Comparison of ENCODE assay signal across 12 mouse cellular contexts in genomic region chr19:21781787-21782432, GRCm38 (mm10). TPM values are rescaled to one million over a fixed set of nuclear protein-coding genes. Genes with fewer than 3 reads are reported as not detected.
DNase-seq lines count a peak whose midpoint lies in the region; ATAC-seq and TF ChIP-seq lines count a peak whose summit lies in the region.
"Had no signal": no experiment of that assay in that cellular context is flagged by ENCODE, and none has a peak within 500 bp of the region (broad histone marks: within the 10 kb centered on the region; RNA-seq: fewer than 3 reads in every experiment).

No protein-coding gene starts in this region.

- DNase-seq in heart, adult 9 months (ENCODE audit: low spot score in 2 of 2): no peak
- peak; percentile 80 for DNase-seq in brain, embryonic 14.5 days (ENCODE audit: low read depth)
- no peak for DNase-seq in forebrain, postnatal 0 days
- DNase-seq in cerebellum, postnatal 4 days (ENCODE audit: low spot score in 2 of 2): no peak
- no peak for DNase-seq in c-Kit-positive CD71-positive TER-119-positive erythroid progenitor cells, embryonic 14.5 days (ENCODE audit: low spot score)
- DNase-seq: liver, embryonic 13.5 days had no signal

- no peaks in the 10 kb centered on the region for H3K9me3 ChIP-seq in heart, embryonic 13.5 days
- no peaks in the 10 kb centered on the region for H3K9me3 ChIP-seq in forebrain, postnatal 0 days (ENCODE audit: low read length)
- H3K9me3 ChIP-seq in liver, embryonic 12.5 days (replicated peaks): no peaks in the 10 kb centered on the region
- H3K9me3 ChIP-seq: liver, embryonic 13.5 days had no signal

- peak overlapping the region; percentile 96 for H3K27ac ChIP-seq in heart, embryonic 13.5 days (replicated peaks)
- peak overlapping the region; percentile 30 for H3K27ac ChIP-seq in forebrain, postnatal 0 days (ENCODE audit: low read depth, low read length)
- no peak overlapping the region for H3K27ac ChIP-seq in liver, embryonic 12.5 days
- H3K27ac ChIP-seq: liver, embryonic 13.5 days; stomach, postnatal 0 days had no signal

- H3K36me3 ChIP-seq in heart, embryonic 13.5 days: 0 out of 2 replicates have a peak, but pooled peaks cover 4% of the 10 kb centered on the region
- no peaks in the 10 kb centered on the region for H3K36me3 ChIP-seq in forebrain, postnatal 0 days (ENCODE audit: insufficient read depth)
- H3K36me3 ChIP-seq in liver, embryonic 12.5 days: no peaks in the 10 kb centered on the region
- H3K36me3 ChIP-seq: liver, embryonic 13.5 days had no signal

- no peak for ATAC-seq in heart, embryonic 13.5 days (ENCODE audit: extremely low read depth, insufficient number of reproducible peaks, low FRiP score, low TSS enrichment)
- ATAC-seq in forebrain, postnatal 0 days: no peak
- ATAC-seq in liver, embryonic 12.5 days: no peak
- ATAC-seq in erythroblast, adult 5-6 weeks (replicated peaks; ENCODE audit: low FRiP score, poor library complexity, severe bottlenecking): no peak
- ATAC-seq: intestine, postnatal 0 days had no signal

- peak overlapping the region; percentile 80 for H3K4me2 ChIP-seq in heart, embryonic 13.5 days
- peak overlapping the region; percentile 64 for H3K4me2 ChIP-seq in forebrain, postnatal 0 days (ENCODE audit: low read depth)
- 0 out of 2 replicates have a peak overlapping the region, but pooled peaks have one; percentile 3 for H3K4me2 ChIP-seq in liver, embryonic 12.5 days
- H3K4me2 ChIP-seq: liver, embryonic 13.5 days had no signal

- peak overlapping the region; percentile 91 for H3K9ac ChIP-seq in heart, embryonic 13.5 days
- peak overlapping the region; percentile 15; the same call in 1 of the 2 replicates for H3K9ac ChIP-seq in forebrain, postnatal 0 days
- no peak overlapping the region for H3K9ac ChIP-seq in liver, embryonic 12.5 days
- H3K9ac ChIP-seq: liver, embryonic 13.5 days had no signal

- TF ChIP-seq CTCF in brain, embryonic 14.5 days (IDR thresholded peaks at IDR 0.05; ENCODE audit: borderline replicate concordance, extremely low read depth, insufficient read depth, insufficient read length): no peak
- TF ChIP-seq CTCF in forebrain, postnatal 0 days (IDR thresholded peaks at IDR 0.05; ENCODE audit: low read depth): no peak

- H3K4me1 ChIP-seq in heart, embryonic 13.5 days: peaks cover 77% of the 10 kb centered on the region
- peaks cover 47% of the 10 kb centered on the region for H3K4me1 ChIP-seq in forebrain, postnatal 0 days (ENCODE audit: insufficient read depth)
- H3K4me1 ChIP-seq in liver, embryonic 12.5 days: peaks cover 40% of the 10 kb centered on the region

- 62% methylated on average over 12 of the region's 12 CpGs for WGBS in heart, embryonic 13.5 days
- WGBS in forebrain, postnatal 0 days: 14% methylated on average over 12 of the region's 12 CpGs
- 75% methylated on average over 12 of the region's 12 CpGs for WGBS in liver, embryonic 12.5 days (ENCODE audit: insufficient replicate concordance)

- H3K27me3 ChIP-seq in heart, embryonic 13.5 days (replicated peaks): no peaks in the 10 kb centered on the region
- H3K27me3 ChIP-seq in forebrain, postnatal 0 days (ENCODE audit: insufficient read depth, low read length): no peaks in the 10 kb centered on the region
- H3K27me3 ChIP-seq in liver, embryonic 12.5 days (replicated peaks): peaks cover 17% of the 10 kb centered on the region
- H3K27me3 ChIP-seq: CH12.LX had no signal

- no peak for TF ChIP-seq POLR2A in brain, embryonic 14.5 days (IDR thresholded peaks at IDR 0.05; ENCODE audit: borderline replicate concordance, extremely low read depth, insufficient read depth, insufficient read length, poor library complexity, severe bottlenecking)

- peak overlapping the region; percentile 97 for H3K4me3 ChIP-seq in heart, embryonic 13.5 days
- peak overlapping the region; percentile 82 for H3K4me3 ChIP-seq in forebrain, postnatal 0 days (ENCODE audit: low read depth, low read length)
- no peak overlapping the region for H3K4me3 ChIP-seq in liver, embryonic 12.5 days
- H3K4me3 ChIP-seq: liver, embryonic 13.5 days had no signal

RNA-seq across cellular contexts. Expression of gene Cemip2, which starts 3.8 kb away (rescaled TPM):
- polyA plus RNA-seq in heart, embryonic 13.5 days (2015; fragmentation: Nextera tagmentation; extraction: Ambion mirVana): 55.2 and 58.9 TPM in 2 replicates
- polyA plus RNA-seq in brain, embryonic 14.5 days (2012; rRNA removed): 24.0 and 34.9 TPM in 2 replicates
- 30.7 and 42.5 TPM in 2 replicates for total RNA-seq in forebrain, postnatal 0 days (2014; rRNA removed)
- 13.4 and 17.4 TPM in 2 replicates for polyA plus RNA-seq in forebrain, postnatal 0 days (2015; fragmentation: Nextera tagmentation; extraction: Ambion mirVana)
- polyA plus RNA-seq in liver, embryonic 12.5 days (2016; fragmentation: Nextera tagmentation; extraction: Ambion mirVana): 13.7 and 15.0 TPM in 2 replicates
- 1.5 and 5.0 TPM in 2 replicates for total RNA-seq in erythroblast, adult 5-6 weeks (2015; ENCODE audit: low replicate concordance)
- 5.2 and 6.0 TPM in 2 replicates for total RNA-seq in erythroblast, adult 5-6 weeks (2017; ENCODE audit: low replicate concordance)

Comparison
In these comparisons a context has a peak if more than half of its experiments do, and no peak if none do; other contexts are left out.
1. H3K4me2 ChIP-seq: peak in every context shown above with its lines; median percentile 80 in heart, embryonic 13.5 days; 64 in forebrain, postnatal 0 days; 3 in liver, embryonic 12.5 days.